Mouse (Mus musculus): ENCODE data around the gene Jam3.
"Not testable (repeated sequence)": the region's sequence is repeated elsewhere in the genome, so short reads cannot be mapped to it uniquely, and the experiment has no call there.

Gene Jam3

DNA sequence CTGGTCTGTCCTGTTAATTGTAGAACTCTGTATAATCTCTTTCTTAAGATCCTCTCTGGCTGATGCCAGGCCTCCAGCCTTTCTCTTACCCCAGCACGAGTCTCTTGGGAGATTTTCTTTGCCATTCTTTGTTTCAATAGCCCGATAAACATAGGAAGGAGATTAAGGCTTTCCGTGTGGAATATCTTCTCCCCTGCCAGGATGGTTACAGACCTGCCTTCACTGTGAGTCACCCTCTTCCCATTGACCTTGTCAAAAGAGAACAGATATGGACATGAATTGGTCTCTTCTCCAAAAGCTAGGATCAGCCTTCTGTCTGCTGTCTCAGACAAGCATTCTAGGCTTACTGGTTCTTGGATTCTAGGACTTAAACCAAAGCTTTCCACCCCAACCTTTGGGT, 15.5 kb upstream of the Jam3 start:
- no peak for DNase-seq (ENCODE audit: low spot score in 2 of 2)

- no peak for DNase-seq (ENCODE audit: low spot score in 2 of 2)
Observed at GRCm38 (mm10) chr9:27166981-27167380, 11.8 kb upstream of the Jam3 start.

GRCm38 (mm10) chr9:27165596-27165995, 10.4 kb upstream of the Jam3 start:
- DNase-seq (ENCODE audit: low spot score in 2 of 2) = no peak

- DNase-seq (ENCODE audit: low spot score in 2 of 2) = no peak
Observed at GRCm38 (mm10) chr9:27164957-27165356, 9.7 kb upstream of the Jam3 start.

DNA sequence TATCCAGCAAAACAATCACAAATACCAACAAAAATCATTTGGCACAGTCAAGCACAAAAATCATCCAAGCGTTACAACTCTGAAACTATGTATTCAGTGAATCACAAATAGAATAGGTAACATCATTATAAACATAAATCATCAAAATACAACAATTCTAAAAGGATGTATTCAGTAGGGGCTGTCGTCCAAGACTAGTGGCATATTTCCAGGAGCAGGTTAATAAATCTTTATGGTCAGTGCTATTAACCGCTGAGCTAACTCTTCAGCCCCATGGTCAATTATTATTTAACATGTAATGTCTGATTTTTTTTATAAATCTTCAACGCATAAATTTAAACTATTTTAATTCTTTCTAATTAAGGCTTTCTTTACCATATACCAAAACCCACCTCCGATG, 8.4 kb upstream of the Jam3 start:
- not testable (repeated sequence) for DNase-seq (ENCODE audit: low spot score in 2 of 2)

GRCm38 (mm10) chr9:27153861-27154260, 1.4 kb downstream of the Jam3 start:
- DNase-seq (ENCODE audit: low spot score in 2 of 2) = no peak

- no peak for DNase-seq (ENCODE audit: low spot score in 2 of 2)
Observed at GRCm38 (mm10) chr9:27149836-27150235, 5.4 kb downstream of the Jam3 start.

DNA sequence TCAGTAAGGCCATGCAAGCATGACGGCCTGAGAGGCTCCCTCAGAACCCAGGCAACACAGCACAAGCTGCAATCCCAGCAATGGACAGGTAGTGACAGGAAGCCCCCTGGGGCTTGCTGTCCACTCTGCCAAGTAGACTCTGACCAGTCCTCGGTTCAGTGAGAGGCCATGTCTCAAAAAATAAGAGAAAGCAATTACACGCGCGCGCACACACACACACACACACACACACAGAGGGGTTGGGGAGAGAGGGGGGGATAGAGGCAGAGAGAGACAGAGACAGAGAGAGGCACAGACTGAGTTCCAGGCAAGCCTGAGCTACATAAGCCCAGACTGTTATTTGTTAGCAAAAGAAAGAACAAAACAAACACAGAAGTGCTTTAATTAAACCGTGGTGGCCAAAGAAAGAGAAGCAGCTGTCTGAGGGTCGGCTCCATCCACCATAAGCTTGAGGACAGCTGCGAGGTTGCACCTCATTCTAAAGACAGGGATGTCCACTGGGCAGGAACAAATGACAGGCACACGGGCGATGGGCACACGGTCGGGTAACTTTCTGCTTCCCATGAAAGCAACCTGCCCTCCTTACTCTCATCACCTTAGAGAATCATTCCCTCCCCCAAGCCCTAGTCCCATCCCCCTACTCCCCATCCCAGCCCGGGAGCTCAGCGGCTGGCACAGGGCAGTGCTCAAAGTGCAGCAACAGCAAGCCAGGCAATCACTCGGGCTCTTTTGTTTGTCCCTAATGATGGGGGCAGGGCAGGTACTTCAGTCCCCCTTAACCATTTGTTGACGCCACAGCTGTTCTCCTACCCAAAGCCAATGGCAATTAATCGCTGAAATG, 6.4 kb downstream of the Jam3 start:
- DNase-seq (ENCODE audit: low spot score in 2 of 2) = no peak

- no peak for DNase-seq (ENCODE audit: low spot score in 2 of 2)
Observed at GRCm38 (mm10) chr9:27147946-27148345, 7.3 kb downstream of the Jam3 start.

- no peak for DNase-seq (ENCODE audit: low spot score in 2 of 2)
Observed at GRCm38 (mm10) chr9:27146826-27147225, 8.4 kb downstream of the Jam3 start.

GRCm38 (mm10) chr9:27144996-27145395, 10.2 kb downstream of the Jam3 start:
- no peak for DNase-seq (ENCODE audit: low spot score in 2 of 2)

- no peak for DNase-seq (ENCODE audit: low spot score in 2 of 2)
Observed at GRCm38 (mm10) chr9:27144271-27144840, 10.9 kb downstream of the Jam3 start.

GRCm38 (mm10) chr9:27140432-27141065, 14.7 kb downstream of the Jam3 start:
- no peak for DNase-seq (ENCODE audit: low spot score in 2 of 2)

GRCm38 (mm10) chr9:27136651-27137050, 18.6 kb downstream of the Jam3 start:
- no peak for DNase-seq (ENCODE audit: low spot score in 2 of 2)

DNA sequence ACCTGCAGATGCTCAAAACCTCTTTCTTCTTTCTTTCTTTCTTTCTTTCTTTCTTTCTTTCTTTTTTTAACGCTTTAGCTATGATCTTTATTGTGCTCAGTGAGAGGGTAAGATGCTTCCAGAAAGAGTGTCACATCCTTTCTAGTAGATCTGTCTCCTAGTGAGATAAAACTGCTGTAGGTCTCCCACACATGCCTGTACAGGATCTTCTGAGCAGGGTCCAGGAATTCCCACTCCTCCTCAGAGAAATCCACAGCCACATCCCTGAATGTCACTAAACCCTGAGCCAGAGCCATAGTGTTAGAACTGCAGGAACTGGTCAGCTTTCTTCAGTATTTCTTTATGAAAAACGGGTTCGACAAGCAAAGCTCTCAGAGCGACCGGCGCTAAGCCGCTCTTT, 19.8 kb downstream of the Jam3 start:
- no peak for DNase-seq (ENCODE audit: low spot score in 2 of 2)

DNA sequence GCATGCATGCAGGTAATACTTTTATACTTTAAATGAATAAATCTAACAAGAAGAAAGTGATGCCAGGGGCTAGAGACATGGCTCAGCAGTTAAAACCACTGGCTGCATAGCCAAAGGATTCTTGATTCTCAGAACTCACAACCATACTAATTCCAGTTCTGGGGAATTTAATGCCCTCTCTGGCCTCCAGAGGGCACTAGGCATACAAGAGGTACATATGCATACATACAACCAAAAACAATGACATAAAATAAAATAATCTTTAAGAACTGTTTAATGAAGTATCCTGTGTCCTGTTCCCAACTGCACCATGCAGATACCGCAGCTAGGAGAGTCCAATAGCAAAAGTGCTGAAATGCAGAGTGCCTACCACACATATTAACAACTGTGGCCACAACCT, 20.8 kb downstream of the Jam3 start:
- peak in 1 of 2 experiments; percentile 19 for DNase-seq (ENCODE audit: low spot score in 2 of 2)

DNA sequence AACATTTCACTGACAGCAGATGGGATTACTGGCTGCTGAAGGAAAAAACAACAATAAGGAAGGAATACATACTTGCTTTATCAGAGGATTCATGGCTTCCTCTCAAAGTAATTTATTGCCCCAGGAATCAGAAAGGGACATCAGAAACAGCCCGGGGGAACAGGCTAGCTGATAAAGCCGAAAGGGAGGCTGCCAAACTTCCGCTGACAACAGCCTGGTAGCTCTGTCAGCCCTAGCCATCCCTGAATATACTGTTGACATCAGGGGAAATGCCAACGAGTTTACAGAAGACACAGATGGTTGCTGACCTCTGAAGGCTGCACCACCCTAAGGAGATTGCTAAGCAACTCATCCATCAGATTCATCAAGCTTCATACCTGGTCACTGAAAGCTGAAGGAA, 26.6 kb downstream of the Jam3 start:
- DNase-seq (ENCODE audit: low spot score in 2 of 2) = no peak

GRCm38 (mm10) chr9:27126543-27126942, 28.7 kb downstream of the Jam3 start:
- no peak for DNase-seq (ENCODE audit: low spot score in 2 of 2)

- no peak for DNase-seq (ENCODE audit: low spot score in 2 of 2)
Observed at GRCm38 (mm10) chr9:27125450-27125849, 29.8 kb downstream of the Jam3 start.

DNA sequence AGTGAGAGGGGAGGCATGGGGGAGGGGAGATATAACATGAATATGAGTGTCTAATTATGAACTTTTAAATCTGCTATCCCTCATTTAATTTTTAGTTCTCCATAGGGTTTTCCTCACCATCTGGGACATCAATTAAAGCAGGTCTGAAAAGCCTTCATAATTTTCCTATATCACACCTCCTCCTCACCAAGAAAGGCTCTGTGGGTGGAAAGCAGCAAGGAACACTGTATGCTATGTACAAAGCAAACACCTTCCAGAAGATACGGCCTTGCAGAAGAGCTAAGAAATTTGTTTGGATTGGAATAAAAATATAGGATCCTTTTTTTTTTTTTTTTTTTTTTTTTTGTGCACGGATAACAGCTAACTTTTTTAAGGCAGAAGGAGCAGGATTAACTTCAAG, 31.3 kb downstream of the Jam3 start:
- DNase-seq (ENCODE audit: low spot score in 2 of 2) = no peak

DNA sequence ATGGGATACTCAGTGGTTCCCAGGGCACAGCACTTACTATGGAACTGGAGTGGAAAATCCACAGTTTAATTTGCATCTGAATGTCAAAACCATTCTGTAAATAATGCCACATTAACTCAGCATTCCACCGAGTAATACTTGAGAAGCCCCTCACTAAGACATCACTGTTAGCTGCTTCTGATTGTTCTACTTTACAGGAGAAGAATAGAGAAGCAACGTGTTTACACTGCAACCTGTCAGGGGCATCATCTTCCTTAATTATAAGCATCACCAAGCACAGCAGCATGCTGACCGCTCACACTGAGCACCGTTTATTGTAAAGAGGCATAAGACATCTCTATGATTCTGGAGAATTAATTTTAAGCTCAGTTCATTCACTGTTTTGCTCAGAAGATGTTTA, 32.3 kb downstream of the Jam3 start:
- DNase-seq (ENCODE audit: low spot score in 2 of 2) = no peak

DNA sequence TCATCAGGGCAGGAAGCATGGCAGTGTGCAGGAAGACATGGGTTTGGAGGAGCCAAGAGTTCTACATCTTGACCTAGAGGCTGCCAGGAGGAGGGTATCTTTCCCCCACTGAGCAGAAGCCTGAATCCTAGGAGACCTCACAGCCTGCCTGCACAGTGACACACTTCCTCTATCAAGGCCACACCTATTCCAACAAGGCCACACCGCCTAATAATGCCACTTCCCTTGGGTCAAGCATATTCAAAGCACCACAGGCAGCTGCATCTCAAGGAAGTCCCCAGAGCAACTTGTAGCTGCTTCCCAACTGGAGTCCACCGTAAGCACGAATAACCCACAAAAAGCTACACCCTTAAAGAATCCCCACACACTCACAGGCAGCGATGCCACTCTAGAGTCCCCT, 33.1 kb downstream of the Jam3 start:
- DNase-seq (ENCODE audit: low spot score in 2 of 2) = no peak

GRCm38 (mm10) chr9:27121254-27121653, 34.0 kb downstream of the Jam3 start:
- no peak for DNase-seq (ENCODE audit: low spot score in 2 of 2)

Data from spleen, postnatal 10 days (tissue).